Mouse (Mus musculus): ENCODE results near the gene Fat3. TPM values are rescaled to one million over a fixed set of nuclear protein-coding genes. Genes with fewer than 3 reads are reported as not detected.

The Fat3 gene
- polyA plus RNA-seq, 1 experiment from 2014 or later: 3.4 TPM

GRCm38 (mm10) chr9:15925237-15925636 lies 575.8 kb downstream of the Fat3 start:
- no peak overlapping the region for H3K4me2 ChIP-seq
- H3K36me3 ChIP-seq: no peaks in the 10 kb centered on the region
- H3K9ac ChIP-seq: no peak overlapping the region
- WGBS: 89% methylated on average over 5 of the region's 5 CpGs
- no peaks in the 10 kb centered on the region for H3K4me1 ChIP-seq
- H3K4me3 ChIP-seq: no peak overlapping the region
- ATAC-seq (ENCODE audit: insufficient number of reproducible peaks, insufficient read depth, low FRiP score, low TSS enrichment, low read depth): no peak
- H3K9me3 ChIP-seq: no peaks in the 10 kb centered on the region
- no peak overlapping the region for H3K27ac ChIP-seq
- H3K27me3 ChIP-seq: peaks cover 15% of the 10 kb centered on the region

- Histone ChIP-seq H3K9ac (no peak overlapping the region), H3K27ac (no peak overlapping the region), H3K9me3 (no peaks in the 10 kb centered on the region)
These were observed 580.8 kb downstream of the Fat3 start for GRCm38 (mm10) chr9:15920271-15920670.

DNA sequence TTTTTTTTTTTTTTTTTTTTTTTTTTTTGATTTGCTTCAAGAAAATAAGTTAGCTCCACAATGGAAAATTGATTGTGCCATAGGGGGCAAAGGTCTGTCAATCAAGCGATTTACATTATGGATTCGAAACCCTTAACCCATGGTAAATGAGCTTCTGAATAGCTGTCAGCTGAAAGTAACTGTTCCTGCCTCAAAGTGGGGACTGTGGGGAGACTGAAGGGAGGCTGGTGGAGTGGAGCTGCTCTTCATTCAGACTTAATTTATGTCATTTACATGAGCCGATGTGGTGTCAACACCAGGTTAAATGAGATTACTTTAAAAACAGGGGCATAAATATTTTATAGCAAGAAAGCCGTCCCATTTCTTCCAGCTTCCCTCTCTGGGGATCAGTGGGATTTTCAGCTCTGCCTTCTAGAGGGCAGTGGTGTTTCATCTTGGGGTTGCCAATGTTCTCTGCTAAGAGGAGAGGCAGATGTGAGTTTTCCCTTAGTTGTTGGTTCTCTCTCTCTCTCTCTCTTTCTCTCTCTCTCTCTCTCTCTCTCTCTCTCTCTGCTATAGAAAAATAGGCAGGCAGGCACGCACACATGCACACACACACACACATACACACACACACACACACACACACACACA lies 581.6 kb downstream of the Fat3 start:
- H3K27ac ChIP-seq: no peak overlapping the region
- peaks cover 10% of the 10 kb centered on the region for H3K27me3 ChIP-seq
- WGBS: 66% methylated on average over 5 of the region's 5 CpGs
- no peaks in the 10 kb centered on the region for H3K9me3 ChIP-seq
- no peaks in the 10 kb centered on the region for H3K36me3 ChIP-seq
- no peak for ATAC-seq (ENCODE audit: insufficient number of reproducible peaks, insufficient read depth, low FRiP score, low TSS enrichment, low read depth)
- no peak overlapping the region for H3K4me3 ChIP-seq
- no peaks in the 10 kb centered on the region for H3K4me1 ChIP-seq
- H3K9ac ChIP-seq: no peak overlapping the region
- no peak overlapping the region for H3K4me2 ChIP-seq

More at GRCm38 (mm10) chr9:15920271-15920670, 580.8 kb downstream of the Fat3 start:
- WGBS: 81% methylated on average over 4 of the region's 4 CpGs
- H3K4me2 ChIP-seq: no peak overlapping the region
- no peak for ATAC-seq (ENCODE audit: insufficient number of reproducible peaks, insufficient read depth, low FRiP score, low TSS enrichment, low read depth)
- no peak overlapping the region for H3K4me3 ChIP-seq
- H3K27me3 ChIP-seq: peaks cover 15% of the 10 kb centered on the region
- H3K4me1 ChIP-seq: no peaks in the 10 kb centered on the region
- no peaks in the 10 kb centered on the region for H3K36me3 ChIP-seq

DNA sequence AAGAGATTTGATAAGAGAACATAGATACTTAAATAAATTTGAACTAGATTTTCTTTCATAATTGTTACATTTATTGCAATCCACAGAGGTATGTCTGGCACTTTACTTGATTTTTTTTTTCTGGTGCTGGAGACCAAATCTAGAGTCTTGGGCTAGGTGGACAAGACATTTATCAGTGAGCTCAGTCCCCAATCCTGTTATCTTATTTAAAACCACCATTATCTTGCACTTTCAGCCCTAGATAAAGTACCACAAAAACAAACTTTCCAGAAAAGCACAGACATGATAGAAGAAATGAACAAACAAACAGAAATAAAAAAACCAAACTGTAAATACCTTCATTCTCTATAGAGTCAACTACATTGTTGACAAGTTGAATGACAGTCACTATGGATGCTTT lies 584.5 kb downstream of the Fat3 start:
- H3K27ac ChIP-seq: no peak overlapping the region
- H3K4me1 ChIP-seq: no peaks in the 10 kb centered on the region
- H3K9ac ChIP-seq: no peak overlapping the region
- no peak overlapping the region for H3K4me3 ChIP-seq
- no peak overlapping the region for H3K4me2 ChIP-seq
- no peaks in the 10 kb centered on the region for H3K36me3 ChIP-seq
- no peaks in the 10 kb centered on the region for H3K27me3 ChIP-seq
- no peaks in the 10 kb centered on the region for H3K9me3 ChIP-seq
- no peak for ATAC-seq (ENCODE audit: insufficient number of reproducible peaks, insufficient read depth, low FRiP score, low TSS enrichment, low read depth)

GRCm38 (mm10) chr9:15912735-15913134 lies 588.4 kb downstream of the Fat3 start:
- no peak overlapping the region for H3K4me2 ChIP-seq
- H3K36me3 ChIP-seq: no peaks in the 10 kb centered on the region
- 20% methylated on average over 1 of the region's 1 CpGs for WGBS
- ATAC-seq (ENCODE audit: insufficient number of reproducible peaks, insufficient read depth, low FRiP score, low TSS enrichment, low read depth): no peak
- no peak overlapping the region for H3K4me3 ChIP-seq
- no peaks in the 10 kb centered on the region for H3K27me3 ChIP-seq
- no peaks in the 10 kb centered on the region for H3K9me3 ChIP-seq
- H3K27ac ChIP-seq: no peak overlapping the region
- H3K9ac ChIP-seq: no peak overlapping the region
- H3K4me1 ChIP-seq: no peaks in the 10 kb centered on the region

DNA sequence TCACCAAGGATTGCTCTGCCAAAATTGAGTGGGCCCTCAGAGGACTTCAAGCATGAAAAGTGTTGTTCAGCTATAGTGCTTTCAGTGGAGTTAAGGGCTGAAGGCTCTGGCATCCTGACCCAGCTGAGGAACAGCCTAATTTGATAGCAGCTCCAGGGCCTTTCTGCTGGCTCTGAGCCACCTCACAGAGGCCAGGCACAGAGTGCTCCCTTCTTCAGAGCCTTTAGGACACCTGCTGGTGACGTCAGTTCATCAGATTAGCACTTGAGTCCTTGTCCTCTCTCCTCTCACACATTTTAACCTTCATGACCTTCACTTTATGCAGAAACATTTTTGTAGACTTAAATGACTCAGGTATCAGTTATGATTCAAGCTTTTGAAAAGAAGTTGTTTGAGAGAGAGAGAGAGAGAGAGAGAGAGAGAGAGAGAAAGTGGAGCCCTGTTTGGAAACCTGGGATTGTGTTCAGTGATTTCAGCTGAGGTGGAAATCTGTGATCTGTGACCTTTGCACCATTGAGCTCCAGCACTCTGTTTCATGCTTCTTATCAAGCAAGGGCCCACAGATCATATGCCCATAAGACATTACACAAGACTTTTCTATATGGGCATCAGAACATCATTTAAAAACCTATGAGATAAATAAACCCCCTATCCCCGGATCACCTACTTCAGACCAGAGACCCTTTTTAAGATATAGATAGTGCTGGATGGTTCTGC lies 591.5 kb downstream of the Fat3 start:
- Histone ChIP-seq H3K27me3 (no peaks in the 10 kb centered on the region), H3K4me1 (no peaks in the 10 kb centered on the region), H3K36me3 (no peaks in the 10 kb centered on the region), H3K9me3 (no peaks in the 10 kb centered on the region), H3K4me2 (no peak overlapping the region), H3K27ac (no peak overlapping the region), H3K9ac (no peak overlapping the region), H3K4me3 (no peak overlapping the region)
- WGBS: 65% methylated on average over 2 of the region's 2 CpGs
- no peak for ATAC-seq (ENCODE audit: insufficient number of reproducible peaks, insufficient read depth, low FRiP score, low TSS enrichment, low read depth)

- no peak overlapping the region for H3K4me3 ChIP-seq
- WGBS: 72% methylated on average over 9 of the region's 9 CpGs
These were observed 596.9 kb downstream of the Fat3 start for GRCm38 (mm10) chr9:15903948-15904750.

DNA sequence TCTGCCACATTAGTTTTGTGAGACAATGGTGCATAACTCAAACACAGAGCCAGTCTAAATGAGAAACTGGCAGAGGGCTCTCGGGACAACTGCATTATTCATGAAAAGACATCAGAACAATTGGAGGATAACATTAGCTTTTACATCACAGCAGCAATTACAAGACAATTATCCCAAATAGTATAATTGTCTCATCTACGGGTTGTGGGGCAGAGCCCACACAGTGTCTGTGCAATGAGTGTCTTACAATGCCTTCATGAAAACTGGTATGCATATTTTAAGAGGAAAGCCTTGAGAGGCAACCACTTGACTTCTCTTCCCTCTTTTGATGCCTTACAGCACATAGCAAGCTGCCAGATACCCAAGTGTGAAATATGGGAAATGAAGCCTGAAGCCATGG lies 603.0 kb downstream of the Fat3 start:
- no peak for ATAC-seq (ENCODE audit: insufficient number of reproducible peaks, insufficient read depth, low FRiP score, low TSS enrichment, low read depth)
- H3K36me3 ChIP-seq: no peaks in the 10 kb centered on the region

More at GRCm38 (mm10) chr9:15903948-15904750, 596.9 kb downstream of the Fat3 start:
- no peak for ATAC-seq (ENCODE audit: insufficient number of reproducible peaks, insufficient read depth, low FRiP score, low TSS enrichment, low read depth)
- H3K4me2 ChIP-seq: no peak overlapping the region
- no peaks in the 10 kb centered on the region for H3K36me3 ChIP-seq
- no peaks in the 10 kb centered on the region for H3K4me1 ChIP-seq
- no peaks in the 10 kb centered on the region for H3K9me3 ChIP-seq
- no peak overlapping the region for H3K27ac ChIP-seq
- H3K9ac ChIP-seq: no peak overlapping the region
- H3K27me3 ChIP-seq: no peaks in the 10 kb centered on the region

DNA sequence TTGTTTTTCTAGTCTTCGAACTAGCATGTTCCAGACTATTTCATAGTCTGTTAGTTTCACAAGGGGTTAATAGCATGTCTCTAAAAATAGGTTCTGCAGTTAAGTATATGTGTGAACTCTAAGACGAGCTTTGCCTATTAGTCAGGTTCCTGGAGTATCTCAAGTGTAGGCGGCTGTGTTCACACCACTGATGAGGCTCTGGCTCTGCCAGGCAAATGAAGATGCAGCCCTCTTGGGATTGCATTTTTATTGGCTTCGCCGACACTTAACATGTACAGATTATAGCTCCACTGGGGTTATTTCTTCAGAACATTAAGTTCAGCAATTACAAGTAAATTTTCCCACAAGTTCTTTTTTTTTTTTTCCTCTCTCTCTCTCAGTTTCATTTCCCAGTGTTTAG lies 614.3 kb downstream of the Fat3 start:
- Histone ChIP-seq H3K36me3 (no peaks in the 10 kb centered on the region), H3K4me3 (no peak overlapping the region), H3K27me3 (no peaks in the 10 kb centered on the region), H3K9me3 (no peaks in the 10 kb centered on the region), H3K4me1 (no peaks in the 10 kb centered on the region), H3K27ac (no peak overlapping the region), H3K9ac (no peak overlapping the region), H3K4me2 (no peak overlapping the region)
- 79% methylated on average over 5 of the region's 5 CpGs for WGBS
- ATAC-seq (ENCODE audit: insufficient number of reproducible peaks, insufficient read depth, low FRiP score, low TSS enrichment, low read depth): no peak

More for the DNA sequence above, 603.0 kb downstream of the Fat3 start:
- 55% methylated on average over 2 of the region's 2 CpGs for WGBS
- no peaks in the 10 kb centered on the region for H3K9me3 ChIP-seq
- no peaks in the 10 kb centered on the region for H3K4me1 ChIP-seq
- H3K4me3 ChIP-seq: no peak overlapping the region
- no peak overlapping the region for H3K4me2 ChIP-seq
- no peaks in the 10 kb centered on the region for H3K27me3 ChIP-seq
- no peak overlapping the region for H3K27ac ChIP-seq
- H3K9ac ChIP-seq: no peak overlapping the region

DNA sequence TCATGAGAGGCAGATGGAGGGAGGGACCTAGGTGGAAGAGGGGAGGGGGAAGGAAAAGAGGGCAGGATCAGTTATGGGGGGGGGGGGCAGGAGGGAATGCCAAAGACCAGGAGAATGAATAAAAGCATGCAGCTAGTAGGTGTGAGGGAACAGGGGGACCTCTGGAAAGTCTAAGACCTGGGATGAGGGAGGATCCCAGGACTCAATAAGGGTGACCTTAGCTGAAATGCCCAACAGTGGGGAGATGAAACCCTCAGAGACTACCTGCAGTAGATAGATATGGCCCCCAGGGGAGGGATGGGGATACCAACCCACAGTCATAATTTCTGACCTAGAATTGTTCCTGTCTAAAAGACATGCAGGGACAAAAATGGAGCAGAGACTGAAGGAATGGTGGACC lies 620.3 kb downstream of the Fat3 start:
- ATAC-seq (ENCODE audit: insufficient number of reproducible peaks, insufficient read depth, low FRiP score, low TSS enrichment, low read depth): no peak

DNA sequence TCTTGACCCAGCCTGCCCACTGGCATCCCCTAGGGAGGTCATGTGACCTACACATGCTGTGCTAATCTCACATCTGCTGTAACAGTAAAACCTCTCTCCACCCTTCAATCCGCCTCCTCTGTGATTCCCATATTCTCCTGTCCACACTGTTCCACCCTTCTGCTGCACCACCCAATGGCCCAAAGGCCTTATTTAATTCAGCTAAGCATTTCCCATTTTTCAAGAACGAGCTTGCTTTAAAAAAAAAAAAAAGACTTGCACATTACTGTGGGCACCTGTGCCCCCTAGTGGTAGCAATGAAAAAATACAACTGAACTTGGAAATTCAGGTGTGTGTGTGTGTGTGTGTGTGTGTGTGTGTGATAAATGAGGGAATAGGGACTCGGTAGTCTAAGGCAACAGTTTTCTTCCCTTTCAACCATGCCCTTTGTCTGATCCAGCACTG lies 620.9 kb downstream of the Fat3 start:
- no peak for ATAC-seq (ENCODE audit: insufficient number of reproducible peaks, insufficient read depth, low FRiP score, low TSS enrichment, low read depth)
- Histone ChIP-seq H3K4me2 (no peak overlapping the region), H3K4me1 (no peaks in the 10 kb centered on the region), H3K4me3 (no peak overlapping the region), H3K27me3 (0 out of 2 replicates have a peak, but pooled peaks cover 2% of the 10 kb centered on the region), H3K9me3 (no peaks in the 10 kb centered on the region), H3K9ac (no peak overlapping the region), H3K36me3 (no peaks in the 10 kb centered on the region), H3K27ac (no peak overlapping the region)
- 14% methylated on average over 3 of the region's 3 CpGs for WGBS

More for the DNA sequence above, 620.3 kb downstream of the Fat3 start:
- no peaks in the 10 kb centered on the region for H3K4me1 ChIP-seq
- H3K27me3 ChIP-seq: no peaks in the 10 kb centered on the region
- no peak overlapping the region for H3K4me3 ChIP-seq
- no peak overlapping the region for H3K9ac ChIP-seq
- H3K27ac ChIP-seq: no peak overlapping the region
- H3K4me2 ChIP-seq: no peak overlapping the region
- H3K9me3 ChIP-seq: no peaks in the 10 kb centered on the region
- no peaks in the 10 kb centered on the region for H3K36me3 ChIP-seq
